Mouse (Mus musculus): ENCODE measurements at regions not wholly inside any gene's neighbourhood (a gene's known extent, or its start where the extent isn't known, plus 50 kb on each side); places are given as distances from the start of the nearest gene placed in this dataset.

DNA sequence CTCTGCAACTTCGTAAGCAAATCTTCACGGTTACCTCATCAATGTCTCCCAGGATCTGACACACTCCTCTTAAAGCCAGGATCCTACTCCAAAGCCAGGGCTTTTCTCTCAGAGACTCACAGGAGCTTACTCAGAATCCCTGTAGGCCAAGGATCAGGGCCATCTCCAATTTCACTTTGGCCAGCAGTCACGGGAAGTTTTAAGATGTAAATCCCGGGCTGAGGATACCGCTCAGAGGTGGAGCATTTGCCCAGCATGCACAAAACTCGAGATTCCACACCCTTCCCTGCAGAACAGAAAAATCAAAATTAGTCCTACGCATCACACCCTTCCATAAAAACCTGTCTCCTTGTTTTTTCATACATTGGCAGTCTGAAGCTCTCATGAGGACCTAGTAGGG, 112.1 kb upstream of the Slc24a5 start:
- DNase-seq = no peak

- no peak for DNase-seq
Measured at GRCm38 (mm10) chr2:124959431-124959830, 108.5 kb upstream of the Slc24a5 start.

DNA sequence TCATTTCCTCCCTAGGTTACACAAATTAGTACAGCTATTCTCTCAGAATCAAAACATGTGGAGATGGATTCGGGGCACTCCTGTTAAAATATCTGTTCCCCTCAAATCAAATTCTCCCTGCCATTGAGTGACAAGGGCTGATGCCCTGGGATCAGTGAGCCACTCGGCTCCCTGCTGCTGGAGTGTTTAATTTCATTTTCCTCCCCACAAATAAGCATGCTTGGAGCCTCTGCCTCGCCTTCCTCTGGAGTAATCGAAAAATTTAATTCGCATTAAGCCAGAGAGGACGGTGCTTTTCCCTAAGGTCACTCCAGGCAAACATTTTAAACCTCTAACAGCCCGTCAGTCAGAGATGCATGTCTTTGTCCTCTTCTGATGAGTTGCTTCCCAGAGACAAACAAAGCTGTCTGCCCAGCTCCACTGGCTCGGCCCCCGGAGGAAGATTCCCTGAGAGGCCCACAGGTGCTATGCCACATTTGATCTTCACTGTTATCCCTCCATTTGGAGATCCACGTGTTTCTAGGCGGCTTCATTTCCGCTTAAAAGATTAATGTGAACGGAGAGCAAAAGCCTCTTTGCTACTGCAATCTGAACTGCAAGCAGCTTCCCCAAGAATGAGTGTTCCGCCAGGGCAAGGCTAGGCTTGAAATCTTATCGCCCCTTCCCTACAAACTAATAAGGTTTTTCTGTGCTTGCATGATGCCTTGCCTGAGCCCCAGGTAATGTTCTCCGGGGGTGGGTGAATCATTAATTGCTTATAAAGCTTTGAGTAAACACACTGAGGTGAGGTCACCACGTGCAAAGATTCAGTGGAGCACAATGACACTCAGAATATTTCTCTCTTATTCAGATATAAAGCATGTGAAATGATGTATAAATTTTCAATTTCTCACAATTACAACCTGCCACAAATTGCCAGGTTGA, 95.8 kb upstream of the Slc24a5 start:
- no peak for DNase-seq

DNA sequence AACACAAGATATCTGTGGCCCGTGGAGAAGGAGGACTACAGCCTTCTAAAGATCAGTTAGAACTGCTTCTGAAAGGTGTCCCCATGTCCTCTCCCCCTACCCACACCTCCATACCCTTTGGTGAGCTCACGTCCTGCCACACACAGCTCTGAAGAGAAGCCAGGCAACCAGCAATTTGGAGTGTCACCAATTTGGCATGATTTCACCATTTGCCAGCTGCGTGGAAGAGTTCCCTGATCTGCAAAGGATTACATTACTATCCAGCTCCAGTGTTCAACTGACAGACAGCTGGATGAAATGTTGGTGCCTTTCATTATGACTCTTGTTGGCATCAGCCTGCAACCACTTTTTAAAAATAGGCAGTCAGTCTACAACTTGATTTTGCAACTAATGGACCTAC, 92.8 kb upstream of the Slc24a5 start:
- no peak for DNase-seq

GRCm38 (mm10) chr2:124990976-124991375, 76.9 kb upstream of the Slc24a5 start:
- DNase-seq = no peak

DNA sequence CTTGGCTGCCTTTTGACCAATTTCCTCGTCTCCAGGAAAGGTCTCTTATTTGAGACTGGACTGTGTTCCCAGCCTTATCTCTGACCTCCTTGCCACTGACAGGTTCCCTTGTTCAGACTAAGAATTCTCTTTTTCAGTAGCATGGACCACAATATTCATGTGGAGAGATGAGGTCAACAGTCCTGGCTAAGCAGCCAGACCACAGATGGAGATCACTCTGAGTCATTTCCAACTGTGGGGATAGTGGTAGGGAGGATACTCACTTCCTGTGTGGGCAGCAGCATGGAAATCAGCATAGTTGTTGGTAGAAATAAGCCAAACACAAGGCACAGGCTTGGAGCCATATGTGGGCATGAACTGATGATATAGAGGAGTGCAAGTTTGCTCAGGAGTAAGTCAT, 52.9 kb upstream of the Slc24a5 start:
- peak; percentile 69 to 71 for DNase-seq

DNA sequence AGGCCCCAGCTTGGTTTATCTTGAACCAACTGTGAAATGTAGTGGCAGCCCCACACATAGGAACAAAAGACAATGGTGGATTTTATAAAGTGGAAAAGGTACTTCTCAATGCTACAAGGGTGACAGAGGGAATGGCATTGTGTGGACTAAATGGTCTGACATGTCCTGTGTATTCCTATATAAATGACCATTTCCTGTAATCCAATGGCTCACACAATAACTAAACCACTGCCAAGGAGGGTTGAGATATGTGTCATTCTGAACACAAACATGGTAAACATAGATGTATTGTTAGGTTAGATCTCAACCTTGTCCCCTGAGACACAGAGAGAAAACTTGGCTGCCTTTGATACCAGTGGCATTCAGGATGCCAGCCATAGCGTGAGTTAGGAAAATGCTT, 51.0 kb upstream of the Slc24a5 start:
- no peak for DNase-seq

Measured in cerebellum, postnatal 25 days (tissue).